Mouse (Mus musculus) heart, postnatal 0 days (tissue): ENCODE results near the gene Gfi1b. TPM values are rescaled to one million over a fixed set of nuclear protein-coding genes. Genes with fewer than 3 reads are reported as not detected.

Source experiments
- ATAC-seq: fragments of 200-750 bp; cut with Nextera tagmentation; 2 replicates; pipeline ENCODE4 v1.8.0; 2017; ENCODE audit warnings: low read depth, moderate number of reproducible peaks, moderate library complexity; ENCODE audit not compliant: insufficient read depth
- DNase-seq: peaks from one replicate; pipeline ENCODE4 v3.0.0-alpha.2; 2016; ENCODE audit warnings: low spot score
- H3K27ac ChIP-seq: fragments of 300-500 bp; sonication (generic); 2 replicates; pipeline ENCODE4 v1.5.1; 2014; ENCODE audit warnings: low read depth, mild to moderate bottlenecking
- H3K27me3 ChIP-seq: fragments of 300-500 bp; sonication (generic); 2 replicates; pipeline ENCODE4 v1.6.1; 2014; ENCODE audit warnings: low read length, mixed read lengths; ENCODE audit not compliant: control insufficient read depth, insufficient read depth
- H3K36me3 ChIP-seq: fragments of 300-500 bp; sonication (generic); replicated peaks from 2 replicates; pipeline ENCODE4 v1.6.1; 2014; ENCODE audit warnings: low read length, mixed read lengths; ENCODE audit not compliant: control insufficient read depth, insufficient read depth
- H3K4me1 ChIP-seq: fragments of 300-500 bp; sonication (generic); 2 replicates; pipeline ENCODE4 v1.6.1; 2014; ENCODE audit warnings: antibody characterized with exemption; ENCODE audit not compliant: control insufficient read depth, insufficient read depth
- H3K4me2 ChIP-seq: fragments of 300-500 bp; sonication (generic); 2 replicates; pipeline ENCODE4 v1.6.1; 2014; ENCODE audit warnings: low read depth, mild to moderate bottlenecking, low read length, moderate library complexity
- H3K4me3 ChIP-seq: fragments of 300-500 bp; sonication (generic); 2 replicates; pipeline ENCODE4 v1.5.1; 2014; ENCODE audit warnings: low read depth, low read length
- H3K9ac ChIP-seq: fragments of 300-500 bp; sonication (generic); replicated peaks from 2 replicates; pipeline ENCODE4 v1.6.1; 2014; ENCODE audit warnings: low read depth, low read length, mixed read lengths
- H3K9me3 ChIP-seq: fragments of 300-500 bp; sonication (generic); replicated peaks from 2 replicates; pipeline ENCODE4 v1.6.1; 2016; ENCODE audit warnings: low read length; ENCODE audit not compliant: control insufficient read depth
- CTCF ChIP-seq: IDR thresholded peaks from 2 replicates; pipeline ENCODE4 v1.5.1; 2016; ENCODE audit warnings: antibody characterized with exemption, control low read depth, low read depth
- EP300 ChIP-seq: IDR thresholded peaks from 2 replicates; pipeline ENCODE4 v1.6.1; 2016; ENCODE audit warnings: antibody characterized with exemption, low read depth
- WGBS: fragments of 180-500 bp; shearing (Covaris S2); extraction: QIAGEN DNeasy Blood & Tissue Kit; methylation state at CpG from one replicate; pipeline ENCODE4 v1.1.7; 2014; 5-methylcytosine and 5-hydroxymethylcytosine counted together
- polyA plus RNA-seq: library from polyadenylated mRNA; unstranded; fragments of >200 nt; fragmentation: Nextera tagmentation; extraction: Ambion mirVana; gene quantifications from 2 replicates; pipeline ENCODE4 v1.2.1, GENCODE M21; 2015
- total RNA-seq: library from RNA; depleted of rRNA; stranded (reverse); fragments of >200 nt; gene quantifications from 2 replicates; pipeline ENCODE4 v1.2.3, GENCODE M21; 2014; ENCODE audit warnings: low replicate concordance

Gfi1b gene
- total and polyA plus RNA-seq, 2 experiments from 2014 or later = 0.23 TPM; not detected in 1

DNA sequence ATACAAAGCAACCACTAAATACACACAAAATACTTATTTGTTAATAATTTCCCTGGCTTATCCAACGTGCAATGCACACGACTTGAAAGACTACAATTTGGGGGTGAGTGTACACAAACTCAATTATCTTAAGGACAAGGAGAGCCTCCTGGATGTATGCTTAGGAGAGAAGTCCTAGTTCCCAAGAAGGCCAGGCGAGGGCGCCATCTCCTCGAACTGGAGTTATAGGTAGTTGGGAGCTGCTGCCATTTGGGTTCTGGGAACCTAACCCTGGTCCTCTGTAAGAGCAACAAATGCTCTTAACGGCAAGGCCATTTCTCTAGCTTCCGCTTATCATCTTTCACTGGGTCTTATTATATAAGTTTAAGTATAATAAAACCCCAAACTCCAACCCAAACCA lies 18.0 kb upstream of the Gfi1b start:
- Histone ChIP-seq H3K4me2 (no peak overlapping the region), H3K4me1 (peaks cover 11% of the 10 kb centered on the region; the same call in 1 of the 2 replicates), H3K36me3 (no peaks in the 10 kb centered on the region), H3K27me3 (no peaks in the 10 kb centered on the region), H3K9ac (no peak overlapping the region), H3K27ac (no peak overlapping the region), H3K4me3 (no peak overlapping the region), H3K9me3 (no peaks in the 10 kb centered on the region)
- DNase-seq = no peak
- WGBS = 60% methylated on average over 7 of the region's 7 CpGs
- TF ChIP-seq EP300 = no peak
- TF ChIP-seq CTCF = 0 out of 2 replicates have a peak, but pooled peaks have one; percentile 13
- no peak for ATAC-seq

DNA sequence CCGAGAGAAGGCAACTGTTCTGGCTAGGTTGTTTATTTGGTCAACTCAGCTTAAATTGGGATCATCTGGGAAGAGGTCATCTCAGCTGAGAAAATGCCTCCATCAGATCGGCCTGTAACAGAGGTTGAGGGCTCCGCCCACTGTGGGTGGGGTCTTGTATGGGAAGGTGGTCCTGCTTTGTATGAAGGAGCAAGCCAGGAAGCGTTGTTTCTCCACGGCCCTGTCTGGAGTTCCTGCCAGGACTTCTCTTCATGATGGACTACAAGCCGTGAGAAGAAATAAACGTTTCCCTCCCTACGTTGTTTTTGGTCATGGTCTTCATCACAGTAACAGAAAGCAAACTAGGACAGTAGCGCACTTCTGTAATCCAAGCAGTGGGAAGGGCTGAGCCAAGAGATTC lies 17.1 kb upstream of the Gfi1b start:
- no peaks in the 10 kb centered on the region for H3K36me3 ChIP-seq
- H3K27ac ChIP-seq = no peak overlapping the region
- H3K9ac ChIP-seq = no peak overlapping the region
- peaks cover 11% of the 10 kb centered on the region; the same call in 1 of the 2 replicates for H3K4me1 ChIP-seq
- DNase-seq = no peak
- no peak for ATAC-seq
- no peak for TF ChIP-seq EP300
- TF ChIP-seq CTCF = no peak
- WGBS = 12% methylated on average over 9 of the region's 9 CpGs
- no peak overlapping the region for H3K4me3 ChIP-seq
- no peaks in the 10 kb centered on the region for H3K27me3 ChIP-seq
- H3K4me2 ChIP-seq = no peak overlapping the region
- H3K9me3 ChIP-seq = no peaks in the 10 kb centered on the region

GRCm38 (mm10) chr2:28638352-28638751 lies 16.6 kb upstream of the Gfi1b start:
- no peaks in the 10 kb centered on the region for H3K27me3 ChIP-seq
- H3K27ac ChIP-seq = no peak overlapping the region
- WGBS = 40% methylated on average over 9 of the region's 9 CpGs
- no peaks in the 10 kb centered on the region for H3K9me3 ChIP-seq
- TF ChIP-seq CTCF = no peak
- TF ChIP-seq EP300 = no peak
- no peak overlapping the region for H3K9ac ChIP-seq
- no peak for DNase-seq
- H3K4me1 ChIP-seq = peaks cover 11% of the 10 kb centered on the region; the same call in 1 of the 2 replicates
- no peak for ATAC-seq
- no peak overlapping the region for H3K4me3 ChIP-seq
- H3K36me3 ChIP-seq = no peaks in the 10 kb centered on the region
- H3K4me2 ChIP-seq = no peak overlapping the region

DNA sequence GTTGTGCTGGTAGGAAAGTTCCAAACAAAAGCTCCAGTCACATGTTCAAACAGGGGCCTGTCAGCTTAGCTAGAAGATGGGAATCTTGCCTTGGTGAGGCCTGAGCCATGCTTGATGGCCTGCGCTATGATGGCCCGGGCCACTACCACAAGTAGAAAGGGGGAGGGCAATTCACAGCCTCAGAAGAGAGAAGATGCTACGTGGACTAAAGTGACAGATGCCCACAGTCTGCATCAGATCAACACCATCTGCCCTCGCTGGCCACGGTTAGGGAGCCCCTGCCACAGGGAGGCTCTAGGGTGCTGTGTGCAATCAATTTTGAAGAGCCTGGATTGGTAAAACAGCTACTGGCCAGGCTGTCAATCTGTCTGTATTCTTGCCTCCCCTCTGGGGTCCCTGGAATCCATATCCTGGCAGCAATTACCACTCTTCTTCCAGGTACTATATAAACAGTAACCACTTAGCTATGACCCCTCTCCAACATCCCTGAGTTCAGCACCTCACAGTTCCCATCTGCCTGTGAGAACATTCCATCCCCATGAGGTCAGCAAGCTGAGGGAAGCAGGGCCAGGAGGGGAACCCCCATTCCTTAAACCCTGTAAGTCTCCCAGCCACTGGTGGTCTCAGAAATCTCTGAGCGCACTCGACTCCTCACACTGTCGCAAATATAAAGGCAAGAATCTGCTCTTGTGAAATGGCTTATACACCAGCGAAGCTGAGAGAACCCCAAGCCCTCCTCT lies 15.5 kb upstream of the Gfi1b start:
- DNase-seq = no peak
- TF ChIP-seq CTCF (no peak), EP300 (no peak)
- Histone ChIP-seq H3K4me1 (peaks cover 11% of the 10 kb centered on the region; the same call in 1 of the 2 replicates), H3K36me3 (no peaks in the 10 kb centered on the region), H3K27ac (no peak overlapping the region), H3K4me3 (no peak overlapping the region), H3K9me3 (no peaks in the 10 kb centered on the region), H3K4me2 (no peak overlapping the region), H3K9ac (no peak overlapping the region), H3K27me3 (no peaks in the 10 kb centered on the region)
- 71% methylated on average over 9 of the region's 9 CpGs for WGBS
- no peak for ATAC-seq

DNA sequence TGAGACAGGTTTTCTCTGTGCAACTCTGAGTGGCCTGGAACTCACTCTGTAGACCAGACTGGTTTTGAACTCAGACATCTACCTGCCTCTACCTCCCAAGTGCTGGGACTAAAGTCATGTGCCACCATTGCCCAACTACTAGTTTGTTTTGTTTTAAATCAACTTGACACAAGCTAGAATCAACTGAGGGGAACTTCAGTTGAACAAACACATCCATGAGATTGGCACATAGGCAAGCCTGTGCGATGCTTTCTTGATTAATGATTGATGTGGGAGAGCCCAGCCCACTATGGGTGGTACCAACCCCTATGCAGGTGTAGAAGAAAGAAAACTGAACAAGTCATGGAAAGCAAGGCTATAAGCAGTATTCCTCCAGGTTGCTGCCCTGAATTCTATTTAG lies 13.4 kb upstream of the Gfi1b start:
- H3K27ac ChIP-seq = no peak overlapping the region
- H3K9me3 ChIP-seq = no peaks in the 10 kb centered on the region
- no peak for TF ChIP-seq EP300
- TF ChIP-seq CTCF = no peak
- no peak overlapping the region for H3K4me2 ChIP-seq
- ATAC-seq = no peak
- H3K27me3 ChIP-seq = no peaks in the 10 kb centered on the region
- DNase-seq = no peak
- WGBS = 88% methylated on average over 1 of the region's 1 CpGs
- H3K9ac ChIP-seq = no peak overlapping the region
- no peaks in the 10 kb centered on the region for H3K36me3 ChIP-seq
- no peak overlapping the region for H3K4me3 ChIP-seq
- 0 out of 2 replicates have a peak, but pooled peaks cover 1% of the 10 kb centered on the region for H3K4me1 ChIP-seq

- Histone ChIP-seq H3K27ac (no peak overlapping the region), H3K4me1 (no peaks in the 10 kb centered on the region), H3K4me3 (no peak overlapping the region), H3K9ac (no peak overlapping the region), H3K36me3 (no peaks in the 10 kb centered on the region), H3K27me3 (no peaks in the 10 kb centered on the region), H3K9me3 (no peaks in the 10 kb centered on the region), H3K4me2 (no peak overlapping the region)
- WGBS = 43% methylated on average over 4 of the region's 4 CpGs
- DNase-seq (no peak), ATAC-seq (no peak)
- TF ChIP-seq CTCF = no peak
- no peak for TF ChIP-seq EP300
Observed at GRCm38 (mm10) chr2:28633136-28633535, 11.4 kb upstream of the Gfi1b start.
